Comparison of ENCODE assay signal across 20 mouse cellular contexts in genomic region chr2:148603951-148604350, GRCm38 (mm10).
DNase-seq lines count a peak whose midpoint lies in the region; ATAC-seq and TF ChIP-seq lines count a peak whose summit lies in the region.
"Had no signal": no experiment of that assay in that cellular context is flagged by ENCODE, and none has a peak within 500 bp of the region (broad histone marks: within the 10 kb centered on the region; RNA-seq: fewer than 3 reads in every experiment).

No protein-coding gene starts in this region.

- intact Hi-C loops in heart, postnatal 36 days (cut with DNase I), result no loop called here

- H3K4me2 ChIP-seq in lung, postnatal 0 days (replicated peaks; ENCODE audit: low read depth, low read length), result no peak overlapping the region
- H3K4me2 ChIP-seq in heart, embryonic 12.5 days, result no peak overlapping the region
- H3K4me2 ChIP-seq: hindbrain, embryonic 15.5 days; limb, embryonic 12.5 days; liver, embryonic 15.5 days; neural tube, embryonic 13.5 days had no signal

- peak; percentile 90 for DNase-seq in heart, adult 11 months
- DNase-seq in heart, postnatal 36 days, result no peak
- peak; percentile 26 for DNase-seq in lung, postnatal 0 days (ENCODE audit: low spot score)
- DNase-seq in lung, postnatal 14 days, result no peak
- DNase-seq in adrenal gland, adult 18-20 months (ENCODE audit: low spot score in 2 of 2), result no peak
- no peak for DNase-seq in cerebellum, adult 11 months
- DNase-seq: adrenal gland, postnatal 10 days; B cell, adult 2 months; cerebellum, postnatal 14 days; gastrocnemius, postnatal 36 days; kidney, adult 8-10 months; thymus, adult 18-20 months had no signal

- no peak for TF ChIP-seq EP300 in lung, postnatal 0 days (IDR thresholded peaks at IDR 0.05)

- ATAC-seq in lung, postnatal 0 days, result peak; percentile 62
- ATAC-seq in heart, embryonic 12.5 days (ENCODE audit: insufficient number of reproducible peaks, low FRiP score), result peak; percentile 67
- ATAC-seq in megakaryocyte progenitor cell, adult 5-6 weeks (replicated peaks; ENCODE audit: poor library complexity), result peak; percentile 35; the same call in 1 of the 2 replicates
- ATAC-seq: forebrain, embryonic 16.5 days had no signal

- no peak overlapping the region for H3K27ac ChIP-seq in lung, postnatal 0 days (ENCODE audit: low read length)
- peak overlapping the region; percentile 35; the same call in 1 of the 2 replicates for H3K27ac ChIP-seq in heart, embryonic 12.5 days (ENCODE audit: poor library complexity, severe bottlenecking)
- H3K27ac ChIP-seq: left cerebral cortex, adult 2 months; limb, embryonic 12.5 days; liver, embryonic 15.5 days; neural tube, embryonic 13.5 days had no signal

- H3K9me3 ChIP-seq in lung, postnatal 0 days (ENCODE audit: low read length), result no peaks in the 10 kb centered on the region
- no peaks in the 10 kb centered on the region for H3K9me3 ChIP-seq in heart, embryonic 12.5 days (replicated peaks)
- H3K9me3 ChIP-seq: hindbrain, embryonic 15.5 days; limb, embryonic 12.5 days; liver, embryonic 15.5 days; neural tube, embryonic 13.5 days had no signal

- no peak overlapping the region for H3K9ac ChIP-seq in lung, postnatal 0 days (replicated peaks; ENCODE audit: low read depth)
- no peak overlapping the region for H3K9ac ChIP-seq in heart, embryonic 12.5 days
- H3K9ac ChIP-seq: hindbrain, embryonic 15.5 days; limb, embryonic 12.5 days; liver, embryonic 15.5 days; neural tube, embryonic 13.5 days had no signal

- no peaks in the 10 kb centered on the region for H3K4me1 ChIP-seq in lung, postnatal 0 days (ENCODE audit: insufficient read depth, low read depth, low read length)
- H3K4me1 ChIP-seq in heart, embryonic 12.5 days (replicated peaks), result peaks cover 18% of the 10 kb centered on the region; the same call in 1 of the 2 replicates
- H3K4me1 ChIP-seq: hindbrain, embryonic 15.5 days; limb, embryonic 12.5 days; liver, embryonic 15.5 days; neural tube, embryonic 13.5 days had no signal

- peak; percentile 24; the same call in 1 of the 2 replicates for TF ChIP-seq CTCF in lung, postnatal 0 days (IDR thresholded peaks at IDR 0.05)

- no peak overlapping the region for H3K4me3 ChIP-seq in lung, postnatal 0 days (ENCODE audit: low read depth, low read length)
- H3K4me3 ChIP-seq in heart, embryonic 12.5 days, result no peak overlapping the region
- H3K4me3 ChIP-seq: hindbrain, embryonic 15.5 days; left cerebral cortex, adult 2 months; limb, embryonic 12.5 days; liver, embryonic 15.5 days; neural tube, embryonic 13.5 days had no signal

- 50% methylated on average over 2 of the region's 2 CpGs for WGBS in lung, postnatal 0 days
- WGBS in heart, embryonic 12.5 days, result 35% methylated on average over 2 of the region's 2 CpGs

- H3K36me3 ChIP-seq in lung, postnatal 0 days (ENCODE audit: insufficient read depth, low read length), result no peaks in the 10 kb centered on the region
- H3K36me3 ChIP-seq in heart, embryonic 12.5 days, result no peaks in the 10 kb centered on the region
- H3K36me3 ChIP-seq: hindbrain, embryonic 15.5 days; limb, embryonic 12.5 days; liver, embryonic 15.5 days; neural tube, embryonic 13.5 days had no signal

- no peaks in the 10 kb centered on the region for H3K27me3 ChIP-seq in lung, postnatal 0 days (replicated peaks; ENCODE audit: insufficient read depth, low read length)
- H3K27me3 ChIP-seq in heart, embryonic 12.5 days (replicated peaks), result no peaks in the 10 kb centered on the region
- H3K27me3 ChIP-seq: hindbrain, embryonic 15.5 days; limb, embryonic 12.5 days; liver, embryonic 15.5 days; neural tube, embryonic 13.5 days had no signal

Comparison
In these comparisons a context has a peak if more than half of its experiments do, and no peak if none do; other contexts are left out.
1. DNase-seq: peak in heart, adult 11 months (single experiment) and lung, postnatal 0 days (single experiment); none in heart, postnatal 36 days (0 of 2), lung, postnatal 14 days (single experiment), adrenal gland, adult 18-20 months (0 of 2) and cerebellum, adult 11 months (single experiment).
2. Peak in every context shown above with its lines, with median percentiles within 50 percentile points of each other: ATAC-seq.